Mouse (Mus musculus) regulatory T cell (primary cell): ENCODE data around the gene Sec62.

Experiments
- in situ Hi-C: fragments of 300-600 bp; cut with MboI, MseI; formaldehyde crosslinking; loops from one replicate; pipeline ENCODE4 v1.15.1; 2025; ENCODE audit warnings: high pct_unique_total_duplicates

Gene Sec62

DNA sequence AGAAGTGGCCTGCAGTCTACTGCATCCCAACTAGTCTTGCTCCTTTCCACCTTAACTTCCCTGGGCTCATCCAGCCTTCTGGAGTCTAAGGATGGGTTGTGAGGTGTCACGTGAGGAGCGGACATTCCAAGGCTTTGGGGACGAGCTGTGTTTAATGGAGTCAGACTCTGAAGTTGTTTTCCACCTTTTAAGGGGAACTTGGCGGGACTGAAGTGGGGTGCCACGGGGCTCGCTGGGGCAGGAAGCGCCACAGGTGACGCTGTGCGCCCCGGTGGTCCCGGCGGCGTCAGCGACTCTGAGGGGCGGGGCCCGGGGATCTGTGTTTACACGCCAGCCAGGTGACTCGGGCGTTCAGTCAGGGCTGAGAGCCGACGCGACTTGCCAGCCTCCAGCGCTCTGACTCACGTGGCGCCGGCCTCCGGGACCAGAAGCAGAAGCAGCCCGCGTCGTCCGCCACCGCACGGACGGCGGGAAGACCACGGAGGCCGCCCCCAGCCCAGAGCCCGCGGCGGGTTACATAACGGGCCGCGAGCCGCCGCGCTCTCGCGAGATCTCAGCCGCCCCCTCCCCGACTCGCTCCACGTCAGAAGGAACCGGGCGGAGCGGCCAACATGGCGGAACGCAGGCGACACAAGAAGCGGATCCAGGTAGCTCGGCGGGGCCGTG, at the start of gene Sec62:
Sec62 (plus strand) TSS at position 139 of the 666 bp plus-strand sequence.
- in situ Hi-C loops: loop anchor here (5.0 kb wide), 1 partner anchor 201 kb away; no protein-coding TSS in a partner anchor

DNA sequence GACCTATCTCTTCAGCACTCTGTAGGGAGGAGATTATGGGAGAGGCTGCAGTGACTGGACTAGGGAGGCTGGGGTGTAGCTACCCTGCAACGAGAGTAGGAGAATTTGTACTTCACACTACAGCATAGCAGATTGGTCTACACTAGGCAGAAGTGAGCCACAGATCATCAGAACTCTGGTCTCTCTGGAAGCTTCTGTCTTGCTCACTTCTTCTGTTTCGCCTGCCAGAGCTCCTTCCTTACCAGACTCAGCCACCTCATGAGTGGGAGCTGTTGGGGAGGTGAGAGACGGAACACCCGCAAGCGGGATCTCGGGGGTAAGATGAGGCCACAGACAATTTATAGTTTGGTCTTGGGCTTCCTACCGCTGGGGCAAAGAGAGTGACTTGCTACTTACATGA, 49.8 kb upstream of the Sec62 start:
- in situ Hi-C loops: no loop called here

DNA sequence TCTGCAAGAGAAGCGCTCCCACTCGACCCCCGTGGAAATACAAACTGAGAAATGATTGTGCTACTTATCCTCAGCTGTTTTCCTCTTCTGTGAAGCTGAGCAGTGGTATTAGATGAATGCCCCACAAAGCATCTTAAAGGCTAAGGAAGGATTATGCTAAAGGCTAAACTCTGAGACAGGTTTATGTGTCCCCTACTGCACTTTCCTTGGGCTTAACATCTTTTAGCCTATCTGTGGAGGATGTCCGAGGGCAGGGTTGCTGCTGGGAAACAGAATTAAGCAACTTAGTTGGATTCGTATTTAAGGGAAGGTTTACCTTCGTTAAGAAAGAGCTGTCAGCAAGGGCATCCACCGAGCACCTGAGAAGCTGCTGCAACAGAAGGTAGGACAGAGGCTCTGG, 46.7 kb upstream of the Sec62 start, which contains the start of gene Samd7:
Samd7 (plus strand) TSS at position 288 of the 400 bp plus-strand sequence.
- in situ Hi-C loops: no loop called here

DNA sequence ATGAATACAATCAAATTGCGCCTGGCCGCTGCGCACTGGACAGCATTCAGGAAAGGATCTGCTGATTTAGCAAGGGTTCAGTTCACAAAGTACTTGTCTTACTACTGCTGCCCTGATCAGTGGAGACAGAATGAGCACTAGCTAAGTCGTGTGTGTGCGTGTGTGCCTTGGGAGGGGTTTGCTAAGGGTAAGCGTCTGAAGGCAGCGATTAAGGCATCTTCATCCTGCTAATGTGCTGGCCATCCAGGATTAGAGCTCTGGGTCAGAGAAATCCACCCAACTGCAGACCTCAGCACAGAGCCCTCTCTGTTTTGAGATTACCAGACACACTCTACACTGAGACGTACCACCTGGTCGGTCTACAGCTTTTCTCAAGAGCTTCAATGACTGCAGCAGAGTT, 44.4 kb upstream of the Sec62 start:
- in situ Hi-C loops: no loop called here

DNA sequence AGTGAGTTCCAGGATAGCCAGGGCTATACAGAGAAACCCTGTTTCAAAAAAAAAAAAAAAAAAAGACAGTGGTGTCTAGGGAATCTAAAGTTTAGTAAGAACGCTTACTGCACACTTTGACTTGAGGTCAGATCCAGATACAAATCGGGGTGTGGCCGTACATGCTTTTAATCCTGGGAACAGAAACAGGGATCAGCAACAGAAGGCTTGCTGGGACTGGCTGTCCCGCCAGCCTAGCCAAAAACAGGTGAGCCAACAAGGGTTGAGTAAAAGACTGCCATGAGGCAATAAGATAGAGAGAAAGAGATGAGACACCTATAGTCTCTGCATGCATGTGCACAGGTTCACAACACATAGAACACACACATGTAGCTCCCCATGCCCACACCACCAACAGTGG, 38.0 kb upstream of the Sec62 start:
- in situ Hi-C loops: no loop called here

DNA sequence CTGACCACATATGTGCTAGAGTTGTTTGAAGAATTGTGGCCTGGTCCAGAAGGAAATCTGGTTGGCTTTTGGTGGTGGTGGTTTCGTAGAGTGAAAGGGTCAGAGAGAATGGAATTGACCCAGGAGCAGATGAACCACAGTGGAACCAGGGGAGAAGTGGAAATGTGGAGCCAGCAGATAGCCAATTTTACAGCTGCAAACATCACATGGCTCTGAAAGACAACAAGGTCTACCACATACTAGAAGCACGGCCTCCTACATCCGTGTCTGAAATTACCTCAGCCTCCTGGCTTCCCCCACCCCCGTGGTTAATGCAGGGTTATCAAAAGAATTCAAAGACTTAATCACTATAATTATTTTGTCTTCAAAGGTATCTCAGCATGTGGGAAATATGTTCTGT, 27.8 kb upstream of the Sec62 start:
- in situ Hi-C loops: no loop called here

DNA sequence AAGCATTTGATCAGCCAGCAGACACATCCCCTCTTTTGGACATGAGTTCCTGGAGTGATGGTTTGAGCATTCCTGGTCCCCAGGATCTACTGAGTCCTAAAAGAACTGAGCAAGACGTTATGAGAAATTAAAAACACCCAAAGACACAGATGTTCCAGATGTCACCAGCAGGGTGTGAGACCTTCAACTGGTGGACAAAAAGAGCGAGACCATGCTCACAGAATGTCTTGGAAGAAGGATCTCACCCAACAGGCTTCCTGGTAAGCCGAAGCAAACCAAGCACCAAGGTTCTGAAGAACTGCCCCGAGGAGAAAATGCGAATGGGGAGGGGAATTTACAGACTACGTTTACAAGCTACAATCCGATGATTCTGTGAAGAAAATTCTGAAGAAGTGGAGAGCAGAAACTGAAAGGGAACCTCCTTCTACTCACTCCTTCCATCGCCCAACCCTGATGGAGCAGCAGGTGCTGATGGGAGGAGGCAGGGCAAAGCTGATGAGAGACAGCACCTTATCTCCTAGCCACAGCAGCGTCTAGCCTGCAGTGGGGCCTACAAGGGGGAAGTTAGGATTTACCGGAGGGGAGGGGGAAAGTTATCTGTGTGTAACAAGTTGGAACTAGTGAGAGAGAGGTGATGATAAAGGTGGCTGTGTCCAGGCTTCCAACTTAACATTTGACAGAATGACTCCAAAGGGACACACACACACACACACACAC, 27.2 kb upstream of the Sec62 start:
- in situ Hi-C loops: no loop called here

DNA sequence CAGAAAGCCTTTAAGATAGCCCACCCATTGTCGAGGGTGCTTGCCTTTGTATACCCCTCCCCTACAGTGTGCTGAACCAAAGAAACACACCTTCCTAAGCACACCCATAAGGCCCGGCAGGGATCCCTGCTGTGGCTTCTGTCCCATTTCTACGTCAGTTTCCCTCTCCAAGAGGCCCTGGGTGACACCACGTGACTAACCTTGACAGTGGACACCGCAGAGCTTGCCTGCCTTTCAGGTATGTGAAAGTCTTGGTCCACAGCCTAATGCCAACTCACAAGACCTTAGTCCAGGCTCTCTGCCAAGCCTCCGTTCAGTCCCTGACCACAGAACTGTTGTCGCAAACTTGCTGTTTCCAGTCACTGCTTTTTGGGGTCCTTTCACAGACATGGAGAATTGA, 26.5 kb upstream of the Sec62 start:
- in situ Hi-C loops: no loop called here

DNA sequence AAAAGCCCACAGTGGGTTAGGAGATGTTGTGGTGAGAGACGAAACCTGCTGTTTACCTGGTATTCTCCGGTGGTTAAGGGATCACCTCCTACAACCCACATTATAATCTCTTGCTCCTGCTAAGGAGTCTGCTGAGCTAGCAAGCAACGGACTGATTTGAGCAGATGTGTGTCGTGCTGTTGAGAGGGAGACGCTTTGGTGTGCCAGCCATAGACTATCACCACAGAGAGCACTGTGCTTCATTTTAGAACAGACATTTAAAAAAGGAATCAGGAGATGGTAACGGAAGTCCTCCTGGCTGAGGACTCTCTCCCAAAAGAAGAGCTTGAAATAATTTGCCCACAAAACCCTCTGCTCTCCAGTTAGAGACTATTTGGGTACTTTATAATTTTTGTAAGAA, 25.4 kb upstream of the Sec62 start:
- in situ Hi-C loops: no loop called here

DNA sequence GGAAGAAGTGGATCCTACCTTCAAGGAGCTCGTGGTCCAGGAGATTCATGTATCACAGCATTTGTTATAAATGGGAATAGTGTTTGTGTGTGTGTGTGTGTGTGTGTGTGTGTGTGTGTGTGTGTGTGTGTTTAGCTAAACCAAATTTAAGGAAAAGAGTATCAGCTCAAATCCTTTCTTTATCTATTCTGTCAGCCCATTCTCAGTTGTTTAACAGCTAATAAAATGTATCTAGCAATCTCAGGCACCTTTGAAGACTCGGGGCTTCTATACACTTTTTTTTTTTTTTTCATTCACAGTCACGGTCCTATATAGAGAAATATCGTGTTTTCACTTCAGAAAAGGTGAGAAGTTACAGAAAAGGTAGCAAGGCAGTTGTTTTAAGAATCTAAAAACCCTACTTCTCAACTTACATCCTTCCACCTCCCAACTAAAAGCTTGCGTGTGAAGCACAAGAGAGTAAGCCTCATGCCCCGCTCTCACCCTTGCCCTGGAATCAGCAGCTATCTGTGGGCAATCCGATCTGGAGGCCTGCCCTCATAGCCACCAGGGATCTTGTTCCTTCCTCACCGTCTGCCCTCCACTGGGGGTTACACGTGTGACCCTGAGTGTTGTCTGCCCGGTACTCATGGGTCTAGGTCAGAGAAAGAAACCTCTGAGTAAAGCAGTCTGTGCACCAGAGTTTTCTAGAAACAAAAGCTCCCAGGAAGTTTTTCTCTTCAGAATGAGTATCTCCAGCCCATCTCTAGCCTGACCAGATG, 22.7 kb upstream of the Sec62 start:
- in situ Hi-C loops: no loop called here

DNA sequence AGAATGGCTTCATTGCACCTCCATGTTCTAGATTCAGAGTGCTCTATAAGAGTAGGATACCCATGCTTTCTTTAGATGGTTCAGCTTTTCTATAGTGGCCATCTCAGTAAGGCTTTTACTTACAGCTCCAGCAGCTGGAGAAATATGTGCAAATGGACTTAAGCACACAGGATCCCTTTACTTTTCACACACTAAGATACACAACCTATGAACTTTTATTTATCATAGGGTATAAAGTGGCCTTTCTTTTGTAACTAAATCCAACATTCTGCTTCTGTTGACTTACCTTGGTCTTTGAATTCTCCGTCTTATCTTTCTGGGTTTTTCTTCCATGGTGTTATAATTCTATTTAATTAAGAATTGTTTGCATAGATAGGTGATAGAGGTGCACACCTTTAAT, 21.1 kb upstream of the Sec62 start:
- in situ Hi-C loops: no loop called here

DNA sequence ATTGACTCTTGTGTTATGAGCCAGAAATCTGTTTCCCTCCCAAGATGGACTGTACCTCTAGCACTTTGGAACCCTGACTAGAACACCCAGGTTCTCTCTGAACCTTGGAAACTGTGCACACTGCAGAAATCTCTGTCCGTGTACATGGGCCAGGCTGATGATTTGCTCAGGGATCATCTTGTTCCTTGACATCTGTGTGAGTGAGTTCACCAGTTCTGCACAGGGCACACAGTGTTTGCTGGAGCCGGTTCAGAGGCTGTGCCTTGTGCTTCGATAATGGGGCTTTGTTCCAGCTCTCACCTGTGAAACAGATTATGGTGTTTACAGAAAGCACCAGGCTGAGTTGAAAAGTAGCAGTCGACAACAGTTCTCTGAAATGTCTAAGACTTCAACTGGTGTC, 20.0 kb upstream of the Sec62 start:
- in situ Hi-C loops: no loop called here

DNA sequence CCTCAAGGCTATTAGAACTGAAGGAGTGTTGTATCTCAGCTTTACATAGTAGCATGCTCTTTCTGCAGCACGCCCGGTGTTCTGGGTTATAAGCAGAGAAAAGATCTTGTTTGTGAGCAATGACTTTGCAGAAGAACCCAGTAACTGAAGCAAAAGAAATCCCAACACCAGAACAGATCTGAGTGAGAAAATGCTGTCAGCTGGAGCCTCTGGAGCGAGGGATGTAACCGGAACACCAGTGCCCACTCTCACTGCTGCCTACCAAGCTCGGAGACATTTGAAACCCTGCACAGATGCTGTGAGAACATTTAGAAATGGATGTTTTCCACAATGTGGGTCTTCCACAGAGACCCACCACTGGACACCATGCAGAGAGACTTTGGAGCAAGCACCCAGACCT, 18.0 kb upstream of the Sec62 start:
- in situ Hi-C loops: no loop called here

DNA sequence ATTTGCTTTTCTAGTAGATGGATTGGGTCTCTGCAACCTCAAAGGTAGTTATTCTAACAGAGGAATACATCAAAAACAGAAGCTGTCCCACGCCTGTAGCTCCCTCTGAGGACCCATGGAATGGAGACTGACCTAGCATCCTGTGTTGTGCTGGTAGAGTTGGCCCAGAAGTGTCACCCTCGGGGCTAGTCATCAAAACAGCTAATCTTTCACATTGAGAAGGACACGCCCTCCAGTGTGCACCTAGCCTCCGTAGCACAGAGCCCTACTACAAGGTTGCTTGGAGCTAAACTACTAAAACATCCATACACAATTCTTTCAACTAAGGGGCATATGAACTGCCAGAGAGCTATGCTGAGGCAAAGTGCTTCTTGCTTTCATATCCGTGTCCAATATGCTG, 14.7 kb upstream of the Sec62 start:
- in situ Hi-C loops: no loop called here

DNA sequence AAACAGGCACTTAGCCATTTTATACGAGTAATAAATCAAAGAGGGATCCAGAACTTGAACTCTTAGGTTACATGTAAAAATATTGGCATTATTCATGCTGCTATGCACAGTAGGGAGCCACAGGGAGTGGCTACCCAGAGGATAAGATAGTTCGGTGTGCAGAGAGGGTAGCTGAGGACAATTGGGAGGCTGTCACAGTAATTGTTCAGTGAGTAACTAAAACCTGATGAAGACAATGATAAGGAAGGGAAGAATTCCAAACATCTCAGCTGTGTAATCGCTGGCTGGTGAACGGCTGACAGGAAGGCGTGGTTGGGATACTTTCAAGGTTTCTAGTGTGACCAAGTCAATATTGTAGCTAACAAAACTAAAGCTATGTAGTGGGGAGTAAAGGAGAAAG, 4.1 kb upstream of the Sec62 start:
- in situ Hi-C loops: no loop called here

DNA sequence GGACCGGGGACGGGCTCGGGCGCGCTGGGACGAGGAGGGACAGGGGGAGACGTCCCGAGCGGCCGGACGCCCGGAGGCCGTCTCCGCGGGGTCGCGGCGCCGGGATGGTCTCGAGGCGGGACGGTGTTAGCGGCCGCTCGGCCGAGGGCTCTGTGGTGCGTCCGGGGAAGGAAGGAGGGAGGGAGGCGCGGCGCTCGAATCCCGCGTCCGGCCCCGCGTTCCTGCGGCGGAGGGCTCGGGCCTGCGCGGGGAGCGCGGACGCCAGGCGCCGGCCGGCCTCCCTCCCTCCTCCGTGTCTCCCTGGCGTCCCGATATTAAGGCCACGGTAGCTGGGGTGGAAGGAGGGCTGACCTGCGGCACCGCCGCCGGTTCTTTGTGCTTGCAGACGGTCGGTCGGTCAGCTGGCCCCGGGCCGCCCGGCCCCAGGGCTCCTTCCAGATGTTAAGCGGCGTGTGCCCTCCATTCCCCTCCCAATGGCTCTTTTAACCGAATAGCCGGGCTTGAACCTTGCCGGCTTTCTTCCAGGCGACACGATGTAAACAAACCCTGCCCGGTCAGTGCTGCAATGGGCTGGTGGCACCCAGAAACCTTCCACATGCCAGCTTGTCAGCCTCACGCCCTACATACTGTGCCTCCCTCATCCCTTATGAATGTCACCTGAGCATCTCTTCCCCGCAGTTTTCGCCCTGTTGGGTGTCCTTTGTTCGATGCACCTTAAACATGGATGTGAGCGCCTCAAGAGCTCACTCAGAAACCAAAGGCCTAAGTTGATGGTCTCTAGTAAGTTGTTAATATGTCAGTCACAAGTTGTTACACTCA, 937 bp downstream of the Sec62 start:
- in situ Hi-C loops: loop anchor here (5.0 kb wide), 1 partner anchor 201 kb away; no protein-coding TSS in a partner anchor

DNA sequence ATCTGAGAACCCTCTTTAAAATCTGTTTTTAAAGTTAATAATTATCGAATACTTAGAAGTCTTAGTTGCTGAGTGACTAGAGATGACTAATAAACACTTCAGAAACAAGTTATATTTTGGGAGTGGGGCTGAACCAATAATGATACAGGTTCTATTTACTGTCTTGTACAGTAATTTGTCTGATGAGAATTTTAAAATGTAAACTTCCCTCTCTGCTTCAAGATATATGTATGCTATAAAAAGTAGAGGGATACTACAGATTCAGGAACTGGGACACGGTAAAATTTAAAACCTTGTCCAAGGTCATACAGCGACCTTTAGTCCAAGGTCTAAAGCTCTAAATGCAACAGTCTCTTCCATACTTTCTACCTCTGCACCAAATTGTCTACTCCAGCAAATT, 9.5 kb downstream of the Sec62 start:
- in situ Hi-C loops: no loop called here

DNA sequence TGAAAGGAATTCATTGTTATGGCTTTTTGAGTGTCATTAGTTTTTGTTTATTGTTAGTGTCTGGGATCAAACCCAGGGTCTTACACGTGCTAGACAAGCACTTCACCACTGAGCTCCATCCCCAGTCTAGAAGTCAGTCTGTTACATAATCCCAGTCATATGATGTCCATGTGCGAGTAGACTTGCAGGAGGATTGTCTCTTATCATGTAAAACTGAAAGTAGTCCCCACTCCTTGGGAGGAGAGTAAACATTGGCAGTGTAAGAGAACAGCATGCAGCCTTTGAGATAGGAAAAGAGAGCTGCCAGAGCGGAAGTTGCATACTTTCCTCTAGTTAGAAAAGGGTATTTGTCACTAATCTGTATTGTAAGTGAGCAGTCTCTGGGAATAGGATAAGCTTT, 20.2 kb downstream of the Sec62 start:
- in situ Hi-C loops: no loop called here

DNA sequence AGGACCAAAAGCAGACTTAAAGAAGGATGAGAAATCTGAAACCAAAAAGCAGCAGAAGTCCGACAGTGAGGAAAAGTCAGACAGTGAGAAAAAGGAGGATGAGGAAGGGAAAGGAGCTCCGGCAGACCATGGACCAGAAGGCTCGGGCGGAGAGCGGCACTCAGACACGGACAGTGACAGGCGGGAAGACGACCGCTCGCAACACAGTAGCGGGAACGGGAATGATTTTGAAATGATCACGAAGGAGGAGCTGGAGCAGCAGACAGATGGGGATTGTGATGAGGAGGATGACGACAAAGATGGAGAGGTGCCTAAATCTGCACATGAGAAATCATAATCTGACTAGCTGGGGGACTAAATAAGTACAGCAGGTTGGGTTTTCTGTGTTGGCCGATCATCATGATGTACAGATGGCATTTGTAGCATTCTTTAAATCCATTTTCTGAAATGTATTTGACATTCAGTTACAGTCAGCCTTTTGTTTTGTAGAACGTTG, 26.0 kb downstream of the Sec62 start:
- in situ Hi-C loops: no loop called here

DNA sequence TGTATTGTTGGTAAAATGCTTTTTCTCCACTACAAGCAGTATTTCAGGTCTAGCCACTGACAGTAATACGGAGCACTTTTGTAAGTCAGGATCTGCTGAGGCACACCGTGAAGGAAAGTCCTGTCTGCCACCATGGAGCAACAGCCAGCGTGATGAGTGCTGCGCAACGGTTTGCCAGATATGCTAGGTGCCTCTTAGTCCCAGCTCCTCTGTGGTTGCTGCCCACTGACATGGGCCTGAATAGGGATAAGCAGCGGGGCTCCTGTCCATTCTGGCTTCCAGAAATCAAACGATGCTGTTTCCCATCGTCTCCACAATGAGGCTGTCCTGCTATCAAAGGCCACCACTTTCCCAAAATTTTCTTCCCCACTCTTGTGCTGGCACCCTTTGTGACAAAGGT, 29.5 kb downstream of the Sec62 start:
- in situ Hi-C loops: no loop called here

DNA sequence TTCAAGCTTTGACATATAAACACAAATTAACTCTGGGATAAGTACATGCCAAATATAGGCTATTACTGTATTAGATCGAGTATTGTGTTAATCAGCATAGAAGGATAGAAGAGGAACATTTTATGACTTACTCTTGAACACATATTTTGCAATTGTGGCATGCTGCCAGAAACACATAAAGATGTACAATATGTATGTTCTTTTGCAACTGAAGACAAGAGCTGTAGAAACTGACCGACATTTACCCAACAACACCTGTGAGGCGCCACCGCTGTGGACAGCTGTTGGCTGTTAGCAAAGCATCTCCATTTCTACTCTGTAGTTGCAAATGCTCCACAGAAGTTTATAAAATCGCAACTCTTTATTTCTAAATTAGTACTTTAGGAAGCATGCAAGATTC, 33.4 kb downstream of the Sec62 start:
- in situ Hi-C loops: no loop called here
